Mouse (Mus musculus) heart, adult 2 months (tissue): ENCODE results near the gene Ado.

Experiments used
- CTCF ChIP-seq: fragments of 200-600 bp; IDR thresholded peaks from 2 replicates; pipeline ENCODE4 v1.8.1; 2022; ENCODE audit warnings: antibody characterized with exemption, mild to moderate bottlenecking, moderate library complexity
- EP300 ChIP-seq: fragments of 200-500 bp; IDR thresholded peaks from 2 replicates; pipeline ENCODE4 v1.6.1; 2011; ENCODE audit warnings: low read depth, low read length, control low read depth; ENCODE audit not compliant: insufficient read depth
- POLR2A ChIP-seq: fragments of 200-500 bp; IDR thresholded peaks from 2 replicates; pipeline ENCODE4 v1.6.1; 2011; ENCODE audit warnings: mild to moderate bottlenecking, low read depth, low read length, control low read depth; ENCODE audit not compliant: insufficient read depth

DNA sequence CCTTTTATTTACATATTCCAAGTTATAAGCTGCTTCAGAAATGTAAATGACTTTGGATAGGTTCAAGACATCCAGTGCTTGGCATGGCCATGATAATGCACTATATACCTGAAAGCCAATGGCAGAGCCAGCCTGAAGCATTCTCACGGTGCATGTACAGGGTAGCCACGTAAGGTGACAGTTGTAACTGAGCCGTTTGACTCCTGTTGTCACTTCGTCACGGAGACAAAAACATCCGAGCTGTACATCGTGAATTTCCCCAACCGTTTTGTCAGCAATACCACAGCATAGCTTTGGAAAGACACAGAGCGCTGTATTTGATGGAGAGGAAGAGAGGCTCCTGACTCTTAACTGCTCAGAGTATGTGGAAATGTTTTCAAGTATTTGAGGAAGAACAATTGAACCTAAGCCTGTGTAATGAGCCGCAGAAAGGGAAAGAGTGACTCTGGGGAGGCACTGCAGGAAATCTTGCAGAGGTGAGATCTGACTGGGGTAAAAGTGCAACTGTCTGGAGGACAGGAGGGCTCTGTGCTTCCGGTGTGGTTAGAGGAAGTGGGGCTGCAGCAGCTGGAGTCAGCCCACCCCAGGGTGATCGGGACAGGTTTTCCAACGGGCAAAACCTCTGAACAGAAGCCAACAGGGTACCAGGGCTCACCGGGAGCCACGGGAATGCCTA, 45.3 kb downstream of the Ado start:
- TF ChIP-seq CTCF (no peak), POLR2A (no peak), EP300 (no peak)
